Mouse (Mus musculus): ENCODE results near the gene Ice1. TPM values are rescaled to one million over a fixed set of nuclear protein-coding genes. Genes with fewer than 3 reads are reported as not detected.

Ice1 gene
- polyA plus RNA-seq, 1 experiment = 82.5 TPM

DNA sequence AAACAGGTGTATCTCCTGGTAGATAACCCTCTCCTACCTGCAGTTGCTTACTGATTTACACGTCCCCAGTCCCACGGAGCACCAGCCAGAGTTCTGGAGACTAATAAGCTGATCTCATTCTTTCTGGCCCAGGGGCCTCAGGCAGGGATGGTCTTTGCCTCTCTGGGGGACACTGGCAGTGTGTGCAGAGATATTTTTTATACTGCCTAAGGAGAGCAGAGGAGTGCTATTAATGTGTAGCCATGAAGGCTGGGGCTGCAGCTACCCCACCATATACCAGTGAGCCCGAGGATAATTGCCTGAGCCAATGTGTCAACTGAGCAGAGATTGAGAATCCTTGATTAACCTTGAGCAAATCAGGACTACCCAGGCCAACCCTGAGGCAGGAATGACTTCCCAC is 90.0 kb downstream of the Ice1 start:
- Histone ChIP-seq H3K27ac (ENCODE audit: insufficient read depth, low read length) (no peak overlapping the region), H3K4me1 (ENCODE audit: control insufficient read depth, insufficient read depth, low read length) (no peaks in the 10 kb centered on the region), H3K4me3 (replicated peaks; ENCODE audit: insufficient read depth, low read depth, low read length) (no peak overlapping the region), H3K27me3 (ENCODE audit: control insufficient read depth, insufficient read depth, low read length) (no peaks in the 10 kb centered on the region)
- no peak for TF ChIP-seq POLR2A (IDR thresholded peaks at IDR 0.05; ENCODE audit: borderline replicate concordance, insufficient read depth, low read length)
- TF ChIP-seq CTCF (IDR thresholded peaks at IDR 0.05; ENCODE audit: borderline replicate concordance, insufficient read depth, low read depth, low read length) = no peak
- DNase-seq = no peak
- WGBS = 57% methylated on average over 3 of the region's 3 CpGs

DNA sequence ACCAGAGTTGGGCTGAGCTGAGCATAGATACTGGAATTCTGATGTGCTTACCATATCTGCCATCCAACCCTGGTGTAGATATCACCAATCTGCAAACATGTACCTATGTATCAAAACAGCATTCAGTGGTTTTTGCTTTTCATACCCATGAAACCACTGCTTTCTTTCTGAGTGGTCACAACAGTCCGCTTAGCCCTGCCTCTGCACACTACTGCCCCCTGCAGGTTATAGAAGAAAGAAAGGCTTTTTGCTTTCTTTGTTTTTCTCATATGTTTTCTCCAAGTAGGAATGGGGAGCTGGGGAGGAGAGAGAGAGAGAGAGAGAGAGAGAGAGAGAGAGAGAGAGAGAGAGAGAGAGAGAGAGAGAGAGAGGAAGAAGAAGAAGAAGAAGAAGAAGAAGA is 92.2 kb downstream of the Ice1 start:
- H3K27me3 ChIP-seq (ENCODE audit: control insufficient read depth, insufficient read depth, low read length) = no peaks in the 10 kb centered on the region
- DNase-seq = peak in 1 of 2 experiments; percentile 10
- no peak for TF ChIP-seq POLR2A (IDR thresholded peaks at IDR 0.05; ENCODE audit: borderline replicate concordance, insufficient read depth, low read length)
- peak; percentile 58; the same call in 1 of the 2 replicates for TF ChIP-seq CTCF (IDR thresholded peaks at IDR 0.05; ENCODE audit: borderline replicate concordance, insufficient read depth, low read depth, low read length)

DNA sequence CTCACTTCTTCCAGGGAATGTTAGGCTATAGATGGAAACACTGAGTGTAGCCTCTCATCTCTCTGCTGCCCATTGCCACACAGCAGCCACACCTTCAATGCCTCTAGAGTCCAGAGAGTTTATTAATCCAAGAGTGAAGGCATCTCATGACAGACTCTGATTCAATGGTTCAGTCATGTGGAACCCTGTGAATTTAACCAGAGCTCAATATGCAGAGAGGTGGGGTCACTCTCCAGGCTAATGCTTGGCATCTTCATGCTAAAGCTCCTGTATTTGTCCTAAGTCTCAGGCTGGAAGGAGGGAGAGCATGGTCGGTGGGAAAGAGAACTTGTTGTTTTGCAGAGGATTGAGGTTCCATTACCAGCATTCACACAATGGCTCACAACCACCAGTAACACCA is 97.6 kb downstream of the Ice1 start:
- no peak for DNase-seq
- H3K27ac ChIP-seq (ENCODE audit: insufficient read depth, low read length) = no peak overlapping the region
- WGBS = 78% methylated on average over 1 of the region's 1 CpGs
- H3K4me1 ChIP-seq (ENCODE audit: control insufficient read depth, insufficient read depth, low read length) = no peaks in the 10 kb centered on the region
- no peaks in the 10 kb centered on the region for H3K27me3 ChIP-seq (ENCODE audit: control insufficient read depth, insufficient read depth, low read length)
- TF ChIP-seq POLR2A (IDR thresholded peaks at IDR 0.05; ENCODE audit: borderline replicate concordance, insufficient read depth, low read length) (no peak), CTCF (IDR thresholded peaks at IDR 0.05; ENCODE audit: borderline replicate concordance, insufficient read depth, low read depth, low read length) (no peak)
- H3K4me3 ChIP-seq (replicated peaks; ENCODE audit: insufficient read depth, low read depth, low read length) = no peak overlapping the region

More for the DNA sequence above, 92.2 kb downstream of the Ice1 start:
- H3K4me3 ChIP-seq (replicated peaks; ENCODE audit: insufficient read depth, low read depth, low read length) = no peak overlapping the region
- WGBS = 6% methylated on average over 1 of the region's 1 CpGs
- H3K4me1 ChIP-seq (ENCODE audit: control insufficient read depth, insufficient read depth, low read length) = no peaks in the 10 kb centered on the region
- H3K27ac ChIP-seq (ENCODE audit: insufficient read depth, low read length) = no peak overlapping the region

DNA sequence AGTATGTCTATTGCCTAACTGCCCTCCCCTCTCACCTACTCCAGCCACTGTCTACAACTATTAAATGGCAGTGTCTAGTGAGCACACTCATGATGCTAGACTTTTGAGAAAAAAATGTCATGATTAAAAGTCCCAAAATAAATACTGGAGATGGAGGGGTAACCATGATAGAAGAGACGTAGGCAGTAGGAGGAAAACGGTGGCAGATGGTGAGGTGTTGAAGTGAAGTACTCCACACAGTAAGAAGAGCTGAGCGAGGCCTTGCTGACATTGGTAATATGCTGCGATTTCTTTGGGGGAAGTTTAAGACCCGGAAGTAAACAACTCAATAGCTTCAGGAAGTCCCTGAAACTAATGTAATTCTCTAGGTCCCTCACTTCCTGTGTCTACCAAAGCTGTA is 104.0 kb downstream of the Ice1 start:
- Histone ChIP-seq H3K4me1 (ENCODE audit: control insufficient read depth, insufficient read depth, low read length) (no peaks in the 10 kb centered on the region), H3K4me3 (replicated peaks; ENCODE audit: insufficient read depth, low read depth, low read length) (no peak overlapping the region), H3K27ac (ENCODE audit: insufficient read depth, low read length) (no peak overlapping the region), H3K27me3 (ENCODE audit: control insufficient read depth, insufficient read depth, low read length) (no peaks in the 10 kb centered on the region)
- WGBS = 94% methylated on average over 5 of the region's 5 CpGs
- no peak for TF ChIP-seq CTCF (IDR thresholded peaks at IDR 0.05; ENCODE audit: borderline replicate concordance, insufficient read depth, low read depth, low read length)
- no peak for TF ChIP-seq POLR2A (IDR thresholded peaks at IDR 0.05; ENCODE audit: borderline replicate concordance, insufficient read depth, low read length)
- DNase-seq = no peak

GRCm38 (mm10) chr13:70532719-70533118 is 104.7 kb downstream of the Ice1 start:
- WGBS = 69% methylated on average over 10 of the region's 10 CpGs
- H3K4me3 ChIP-seq (replicated peaks; ENCODE audit: insufficient read depth, low read depth, low read length) = no peak overlapping the region
- TF ChIP-seq CTCF (IDR thresholded peaks at IDR 0.05; ENCODE audit: borderline replicate concordance, insufficient read depth, low read depth, low read length) (no peak), POLR2A (IDR thresholded peaks at IDR 0.05; ENCODE audit: borderline replicate concordance, insufficient read depth, low read length) (no peak)
- H3K4me1 ChIP-seq (ENCODE audit: control insufficient read depth, insufficient read depth, low read length) = no peaks in the 10 kb centered on the region
- H3K27me3 ChIP-seq (ENCODE audit: control insufficient read depth, insufficient read depth, low read length) = no peaks in the 10 kb centered on the region
- H3K27ac ChIP-seq (ENCODE audit: insufficient read depth, low read length) = no peak overlapping the region
- no peak for DNase-seq

GRCm38 (mm10) chr13:70517651-70518050 is 119.8 kb downstream of the Ice1 start:
- Histone ChIP-seq H3K27ac (ENCODE audit: insufficient read depth, low read length) (no peak overlapping the region), H3K27me3 (ENCODE audit: control insufficient read depth, insufficient read depth, low read length) (no peaks in the 10 kb centered on the region), H3K4me1 (ENCODE audit: control insufficient read depth, insufficient read depth, low read length) (no peaks in the 10 kb centered on the region), H3K4me3 (replicated peaks; ENCODE audit: insufficient read depth, low read depth, low read length) (no peak overlapping the region)
- TF ChIP-seq CTCF (IDR thresholded peaks at IDR 0.05; ENCODE audit: borderline replicate concordance, insufficient read depth, low read depth, low read length) (no peak), POLR2A (IDR thresholded peaks at IDR 0.05; ENCODE audit: borderline replicate concordance, insufficient read depth, low read length) (no peak)
- WGBS = 51% methylated on average over 2 of the region's 2 CpGs
- DNase-seq = no peak

- Histone ChIP-seq H3K27ac (ENCODE audit: insufficient read depth, low read length) (no peak overlapping the region), H3K4me3 (replicated peaks; ENCODE audit: insufficient read depth, low read depth, low read length) (no peak overlapping the region)
- WGBS = 53% methylated on average over 2 of the region's 2 CpGs
Observed at GRCm38 (mm10) chr13:70515004-70515403, 122.4 kb downstream of the Ice1 start.

GRCm38 (mm10) chr13:70510199-70510598 is 127.2 kb downstream of the Ice1 start:
- 81% methylated on average over 5 of the region's 5 CpGs for WGBS
- no peak for TF ChIP-seq POLR2A (IDR thresholded peaks at IDR 0.05; ENCODE audit: borderline replicate concordance, insufficient read depth, low read length)
- TF ChIP-seq CTCF (IDR thresholded peaks at IDR 0.05; ENCODE audit: borderline replicate concordance, insufficient read depth, low read depth, low read length) = no peak
- no peaks in the 10 kb centered on the region for H3K4me1 ChIP-seq (ENCODE audit: control insufficient read depth, insufficient read depth, low read length)
- H3K27ac ChIP-seq (ENCODE audit: insufficient read depth, low read length) = no peak overlapping the region
- no peaks in the 10 kb centered on the region for H3K27me3 ChIP-seq (ENCODE audit: control insufficient read depth, insufficient read depth, low read length)
- no peak overlapping the region for H3K4me3 ChIP-seq (replicated peaks; ENCODE audit: insufficient read depth, low read depth, low read length)
- DNase-seq = no peak

More at GRCm38 (mm10) chr13:70515004-70515403, 122.4 kb downstream of the Ice1 start:
- no peak for DNase-seq
- TF ChIP-seq CTCF (IDR thresholded peaks at IDR 0.05; ENCODE audit: borderline replicate concordance, insufficient read depth, low read depth, low read length) = no peak
- TF ChIP-seq POLR2A (IDR thresholded peaks at IDR 0.05; ENCODE audit: borderline replicate concordance, insufficient read depth, low read length) = no peak
- Histone ChIP-seq H3K4me1 (ENCODE audit: control insufficient read depth, insufficient read depth, low read length) (no peaks in the 10 kb centered on the region), H3K27me3 (ENCODE audit: control insufficient read depth, insufficient read depth, low read length) (no peaks in the 10 kb centered on the region)

Data from cerebellum, adult 2 months (tissue).